Mouse (Mus musculus) heart, adult 2 months (tissue): Measurements from ENCODE around the gene Gm14743. TPM values are rescaled to one million over a fixed set of nuclear protein-coding genes. Genes with fewer than 3 reads are reported as not detected.
"Not testable (repeated sequence)": the region's sequence is repeated elsewhere in the genome, so short reads cannot be mapped to it uniquely, and the experiment has no call there.

Experiments used
- DNase-seq, 2 experiments: peaks; one replicate each; pipeline ENCODE4 v3.0.0; 2021
- H3K27ac ChIP-seq: fragments of 200-600 bp; 2 replicates; pipeline ENCODE4 v1.8.1; 2022
- H3K27me3 ChIP-seq: fragments of 200-500 bp; 2 replicates; pipeline ENCODE4 v1.6.1; 2012; ENCODE audit warnings: mild to moderate bottlenecking, low read length, inconsistent platforms, mixed read lengths; ENCODE audit not compliant: control insufficient read depth, insufficient read depth
- H3K36me3 ChIP-seq: fragments of 200-500 bp; 2 replicates; pipeline ENCODE4 v1.6.1; 2012; ENCODE audit warnings: low read length, inconsistent platforms; ENCODE audit not compliant: control insufficient read depth, insufficient read depth
- H3K4me1 ChIP-seq: fragments of 200-500 bp; 2 replicates; pipeline ENCODE4 v1.6.1; 2011; ENCODE audit warnings: low read length; ENCODE audit not compliant: control insufficient read depth, insufficient read depth
- H3K4me3 ChIP-seq: fragments of 200-600 bp; 2 replicates; pipeline ENCODE4 v1.8.1; 2022
- H3K79me2 ChIP-seq: fragments of 200-500 bp; replicated peaks from 2 replicates; pipeline ENCODE4 v1.6.1; 2012; ENCODE audit warnings: mild to moderate bottlenecking, inconsistent platforms, low read length, moderate library complexity, mixed read lengths; ENCODE audit not compliant: control insufficient read depth, insufficient read depth
- H3K9ac ChIP-seq: fragments of 200-500 bp; 2 replicates; pipeline ENCODE4 v1.6.1; 2012; ENCODE audit warnings: low read depth, mild to moderate bottlenecking, control low read depth, inconsistent platforms, low read length, mixed read lengths
- CTCF ChIP-seq: fragments of 200-600 bp; IDR thresholded peaks from 2 replicates; pipeline ENCODE4 v1.8.1; 2022; ENCODE audit warnings: antibody characterized with exemption, mild to moderate bottlenecking, moderate library complexity
- EP300 ChIP-seq: fragments of 200-500 bp; IDR thresholded peaks from 2 replicates; pipeline ENCODE4 v1.6.1; 2011; ENCODE audit warnings: low read depth, low read length, control low read depth; ENCODE audit not compliant: insufficient read depth
- POLR2A ChIP-seq: fragments of 200-500 bp; IDR thresholded peaks from 2 replicates; pipeline ENCODE4 v1.6.1; 2011; ENCODE audit warnings: mild to moderate bottlenecking, low read depth, low read length, control low read depth; ENCODE audit not compliant: insufficient read depth
- WGBS: fragments of 180-500 bp; shearing (Covaris S2); methylation state at CpG from one replicate; pipeline ENCODE4 v1.1.7; 2018; 5-methylcytosine and 5-hydroxymethylcytosine counted together
- intact Hi-C: fragments of 180-260 bp; cut with DNase I; formaldehyde crosslinking; loops from one replicate; pipeline ENCODE4 v1.15.1; 2025
- long read RNA-seq: library from polyadenylated mRNA; stranded (forward); transcript quantifications from one replicate; pipeline ENCODE4 v2.0.0, GENCODE M21; 2021
- polyA plus RNA-seq: library from polyadenylated mRNA; depleted of rRNA; stranded (reverse); fragments of >200 nt; gene quantifications from 2 replicates; pipeline ENCODE4 v1.2.3, GENCODE M21; 2012; rRNA removed
- total RNA-seq, 2 experiments: library from RNA; stranded (reverse); gene quantifications; 2 replicates each; pipeline ENCODE4 v1.2.3; 2021

The Gm14743 gene
- total RNA-seq = not detected
- not detected in 2 replicates for polyA plus RNA-seq
- long read RNA-seq = 0 reads

GRCm38 (mm10) chrX:78245821-78246220 lies at the start of gene Gm14743:
Gm14743 (minus strand) TSS chrX:78245921.
- H3K4me1 ChIP-seq, H3K27ac ChIP-seq, H3K4me3 ChIP-seq, H3K9ac ChIP-seq, H3K79me2 ChIP-seq, H3K36me3 ChIP-seq, intact Hi-C loops, H3K27me3 ChIP-seq, DNase-seq: not testable (repeated sequence)
- no CpG with 5 or more reads among the region's 3 CpGs for WGBS

DNA sequence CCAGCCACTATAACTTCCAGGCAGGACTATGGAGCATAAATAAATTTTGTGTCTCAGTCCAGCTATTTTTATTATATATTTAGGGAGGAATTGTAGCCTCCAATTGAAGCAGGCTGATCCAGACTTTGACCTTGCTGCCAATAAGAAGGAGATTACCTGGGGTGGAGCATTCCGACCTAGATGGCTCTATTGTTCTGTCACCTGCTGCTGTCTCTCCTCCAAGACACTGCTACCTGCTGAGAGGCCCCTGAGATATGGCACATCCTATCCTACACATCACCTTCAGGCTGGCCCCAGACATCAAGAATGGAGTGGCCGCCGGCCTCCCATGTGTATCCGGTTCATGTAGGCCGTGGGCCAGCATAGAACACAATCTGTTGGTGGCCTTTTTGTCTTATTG lies 42.9 kb downstream of the Gm14743 start:
- Histone ChIP-seq H3K27me3 (no peaks in the 10 kb centered on the region), H3K79me2 (no peaks in the 10 kb centered on the region), H3K4me3 (no peak overlapping the region), H3K9ac (no peak overlapping the region), H3K27ac (no peak overlapping the region), H3K4me1 (no peaks in the 10 kb centered on the region), H3K36me3 (no peaks in the 10 kb centered on the region)
- no peak for DNase-seq
- 85% methylated on average over 5 of the region's 5 CpGs for WGBS
- intact Hi-C loops = no loop called here
- TF ChIP-seq POLR2A (no peak), EP300 (no peak), CTCF (no peak)

DNA sequence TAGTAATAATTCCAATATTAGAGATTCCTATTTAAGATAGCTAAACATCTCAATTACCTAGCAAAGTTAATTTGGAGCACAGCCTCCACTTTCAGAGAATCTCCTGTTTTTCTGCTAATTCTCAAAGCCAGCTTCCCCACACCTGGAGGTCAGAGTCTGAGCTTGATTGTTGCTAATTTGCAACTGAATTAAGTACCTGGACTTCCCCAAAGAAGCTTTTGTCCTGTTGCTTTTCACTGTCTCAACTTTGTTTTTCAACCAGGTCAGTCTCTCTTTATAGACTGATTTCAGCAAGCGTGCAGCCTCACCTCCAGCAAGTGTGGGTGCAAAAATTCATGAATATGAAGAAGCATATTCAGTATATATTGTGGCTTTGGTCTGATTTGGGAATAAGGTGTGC lies 43.5 kb downstream of the Gm14743 start:
- H3K4me1 ChIP-seq, H3K27me3 ChIP-seq, H3K4me3 ChIP-seq, H3K36me3 ChIP-seq, DNase-seq, H3K79me2 ChIP-seq, intact Hi-C loops, H3K27ac ChIP-seq, H3K9ac ChIP-seq: not testable (repeated sequence)
- 40% methylated on average over 1 of the region's 1 CpGs for WGBS

Other genes with a start within 250 kb of the Gm14743 start
- gene Obp1a, start 154.5 kb downstream of the Gm14743 start, total RNA-seq = not detected
- gene Obp1a, start 154.5 kb downstream of the Gm14743 start, polyA plus RNA-seq = not detected in 2 replicates
- gene Gm5938, start 120.5 kb downstream of the Gm14743 start, total RNA-seq = not detected
- not detected in 2 replicates for gene Gm5938, start 120.5 kb downstream of the Gm14743 start, polyA plus RNA-seq
- not detected for gene Obp1b, start 59.1 kb downstream of the Gm14743 start, total RNA-seq
- gene Obp1b, start 59.1 kb downstream of the Gm14743 start, polyA plus RNA-seq = not detected in 2 replicates
- not detected for gene 4930480E11Rik, start 123.7 kb upstream of the Gm14743 start, total RNA-seq
- not detected in 2 replicates for gene 4930480E11Rik, start 123.7 kb upstream of the Gm14743 start, polyA plus RNA-seq